Mouse (Mus musculus) MEL (cell line): ENCODE results near the gene Zranb3. TPM values are rescaled to one million over a fixed set of nuclear protein-coding genes. Genes with fewer than 3 reads are reported as not detected.
A peak's percentile ranks its signal among the peaks of the same experiment; 100 is the strongest.

ENCODE experiments used
- DNase-seq: peaks from one replicate; pipeline ENCODE4 v3.0.0; 2011; ENCODE audit warnings: low read depth, low spot score
- H3K27ac ChIP-seq: 2 replicates; pipeline ENCODE4 v1.5.1; 2012; ENCODE audit warnings: low read depth, mild to moderate bottlenecking, control low read depth, low read length, moderate library complexity; ENCODE audit not compliant: control insufficient read depth
- H3K27me3 ChIP-seq, 2 experiments: fragments of 150-350 bp in 1 of 2; sonication (generic) in 1 of 2; 2 replicates each; pipeline ENCODE4 v1.6.1; 2012; ENCODE audit warnings: low read length in 2 of 2, mild to moderate bottlenecking in 2 of 2, improper control_type of control experiment in 1 of 2, moderate library complexity in 1 of 2; ENCODE audit not compliant: insufficient read depth in 2 of 2, control insufficient read depth in 1 of 2
- H3K36me3 ChIP-seq, 2 experiments: 2 replicates each; pipeline ENCODE4 v1.6.1; 2012 to 2014; ENCODE audit warnings: low read length in 2 of 2, improper control_type of control experiment in 1 of 2, inconsistent platforms in 1 of 2, mild to moderate bottlenecking in 1 of 2; ENCODE audit not compliant: insufficient read depth in 2 of 2, control insufficient read depth in 1 of 2
- H3K4me1 ChIP-seq, 2 experiments: fragments of 150-350 bp in 1 of 2; sonication (generic) in 1 of 2; 2 replicates each; pipeline ENCODE4 v1.6.1; 2012; ENCODE audit warnings: low read length in 2 of 2, improper control_type of control experiment in 1 of 2, mild to moderate bottlenecking in 1 of 2; ENCODE audit not compliant: insufficient read depth in 2 of 2, control insufficient read depth in 1 of 2
- H3K4me3 ChIP-seq, 2 experiments: fragments of 150-350 bp in 1 of 2; sonication (generic) in 1 of 2; 2 replicates each; pipeline ENCODE4 v1.5.1; 2012; ENCODE audit warnings: low read depth in 2 of 2, low read length in 2 of 2, mild to moderate bottlenecking in 2 of 2, moderate library complexity in 2 of 2, control low read depth in 1 of 2, improper control_type of control experiment in 1 of 2; ENCODE audit not compliant: control insufficient read depth in 1 of 2, insufficient read depth in 1 of 2
- H3K79me2 ChIP-seq: 2 replicates; pipeline ENCODE4 v1.6.1; 2012; ENCODE audit warnings: mild to moderate bottlenecking, low read length, moderate library complexity; ENCODE audit not compliant: control insufficient read depth, poor library complexity, insufficient read depth
- H3K9ac ChIP-seq: 2 replicates; pipeline ENCODE4 v1.6.1; 2012; ENCODE audit warnings: low read depth, mild to moderate bottlenecking, control low read depth, low read length, moderate library complexity; ENCODE audit not compliant: control insufficient read depth, poor library complexity, severe bottlenecking
- H3K9me3 ChIP-seq: fragments of 150-350 bp; sonication (generic); replicated peaks from 2 replicates; pipeline ENCODE4 v1.6.1; 2012; ENCODE audit warnings: mild to moderate bottlenecking, low read length, improper control_type of control experiment, moderate library complexity; ENCODE audit not compliant: insufficient read depth
- BHLHE40 ChIP-seq: IDR thresholded peaks from 2 replicates; pipeline ENCODE4 v1.6.1; 2012; ENCODE audit warnings: low read depth, mild to moderate bottlenecking, inconsistent platforms, low read length, improper control_type of control experiment, borderline replicate concordance
- CTCF ChIP-seq, 3 experiments: IDR thresholded peaks in 2 of 3; conservative IDR thresholded peaks in 1 of 3; 2 replicates each; pipeline ENCODE4 v1.5.1; 2011 to 2012; ENCODE audit warnings: low read length in 3 of 3, low read depth in 2 of 3, mild to moderate bottlenecking in 2 of 3, improper control_type of control experiment in 1 of 3, inconsistent platforms in 1 of 3, mixed read lengths in 1 of 3, moderate library complexity in 1 of 3; ENCODE audit not compliant: control insufficient read depth in 1 of 3, insufficient read depth in 1 of 3, poor library complexity in 1 of 3, severe bottlenecking in 1 of 3
- E2F4 ChIP-seq: IDR thresholded peaks from 2 replicates; pipeline ENCODE4 v1.6.1; 2011; ENCODE audit warnings: low read depth, low read length, improper control_type of control experiment, borderline replicate concordance
- ELF1 ChIP-seq: IDR thresholded peaks from 2 replicates; pipeline ENCODE4 v1.6.1; 2014; ENCODE audit warnings: low read depth, mild to moderate bottlenecking, inconsistent platforms, low read length, improper control_type of control experiment, moderate library complexity
- EP300 ChIP-seq, 2 experiments: IDR thresholded peaks; 2 replicates each; pipeline ENCODE4 v1.6.1; 2011; ENCODE audit warnings: improper control_type of control experiment in 2 of 2, low read length in 2 of 2, low read depth in 1 of 2, mild to moderate bottlenecking in 1 of 2
- ETS1 ChIP-seq: IDR thresholded peaks from 2 replicates; pipeline ENCODE4 v1.6.1; 2012; ENCODE audit warnings: low read depth, mild to moderate bottlenecking, inconsistent platforms, low read length, improper control_type of control experiment, moderate library complexity
- GABPA ChIP-seq: IDR thresholded peaks from 2 replicates; pipeline ENCODE4 v1.6.1; 2012; ENCODE audit warnings: low read depth, mild to moderate bottlenecking, inconsistent platforms, low read length, improper control_type of control experiment, moderate library complexity
- GATA1 ChIP-seq: IDR thresholded peaks from 2 replicates; pipeline ENCODE4 v1.6.1; 2011; ENCODE audit warnings: low read depth, low read length, improper control_type of control experiment
- HCFC1 ChIP-seq: IDR thresholded peaks from 2 replicates; pipeline ENCODE4 v1.6.1; 2012; ENCODE audit warnings: low read depth, mild to moderate bottlenecking, inconsistent platforms, low read length, improper control_type of control experiment, moderate library complexity
- JUND ChIP-seq: IDR thresholded peaks from 2 replicates; pipeline ENCODE4 v1.6.1; 2011; ENCODE audit warnings: low read depth, mild to moderate bottlenecking, improper control_type of control experiment, low read length
- KAT2A ChIP-seq: conservative IDR thresholded peaks from 2 replicates; pipeline ENCODE4 v1.6.1; 2012; ENCODE audit warnings: low read depth, low read length, improper control_type of control experiment, inconsistent platforms
- MAFK ChIP-seq: IDR thresholded peaks from 2 replicates; pipeline ENCODE4 v1.6.1; 2011; ENCODE audit warnings: low read depth, mild to moderate bottlenecking, low read length, improper control_type of control experiment, borderline replicate concordance
- MAX ChIP-seq: IDR thresholded peaks from 2 replicates; pipeline ENCODE4 v1.6.1; 2011; ENCODE audit warnings: low read length, improper control_type of control experiment
- MAZ ChIP-seq: IDR thresholded peaks from 2 replicates; pipeline ENCODE4 v1.6.1; 2012; ENCODE audit warnings: low read depth, mild to moderate bottlenecking, inconsistent platforms, low read length, improper control_type of control experiment
- MEF2A ChIP-seq: IDR thresholded peaks from 2 replicates; pipeline ENCODE4 v1.6.1; 2014; ENCODE audit warnings: low read depth, mild to moderate bottlenecking, inconsistent platforms, low read length, improper control_type of control experiment; ENCODE audit not compliant: poor library complexity, insufficient replicate concordance, severe bottlenecking; ENCODE audit errors: extremely low read depth
- MYB ChIP-seq: IDR thresholded peaks from 2 replicates; pipeline ENCODE4 v1.6.1; 2011; ENCODE audit warnings: mild to moderate bottlenecking, low read depth, low read length, improper control_type of control experiment
- POLR2A ChIP-seq, 2 experiments: IDR thresholded peaks; 2 replicates each; pipeline ENCODE4 v1.6.1; 2011 to 2012; ENCODE audit warnings: low read length in 2 of 2, mild to moderate bottlenecking in 2 of 2, control low read depth in 1 of 2, improper control_type of control experiment in 1 of 2, low read depth in 1 of 2, moderate library complexity in 1 of 2; ENCODE audit not compliant: control insufficient read depth in 1 of 2, insufficient read depth in 1 of 2, poor library complexity in 1 of 2
- POLR2AphosphoS2 ChIP-seq: IDR thresholded peaks from 2 replicates; pipeline ENCODE4 v1.6.1; 2011; ENCODE audit warnings: low read length, improper control_type of control experiment
- RCOR1 ChIP-seq: IDR thresholded peaks from 2 replicates; pipeline ENCODE4 v1.6.1; 2012; ENCODE audit warnings: low read depth, mild to moderate bottlenecking, inconsistent platforms, low read length, improper control_type of control experiment
- SMC3 ChIP-seq: IDR thresholded peaks from 2 replicates; pipeline ENCODE4 v1.6.1; 2011; ENCODE audit warnings: low read depth, low read length, improper control_type of control experiment
- TAL1 ChIP-seq: IDR thresholded peaks from 2 replicates; pipeline ENCODE4 v1.6.1; 2012; ENCODE audit warnings: mild to moderate bottlenecking, inconsistent platforms, low read length, moderate library complexity, mixed read lengths
- TBP ChIP-seq: IDR thresholded peaks from 2 replicates; pipeline ENCODE4 v1.8.0; 2011; ENCODE audit warnings: low read depth, low read length, improper control_type of control experiment
- TCF12 ChIP-seq: IDR thresholded peaks from 2 replicates; pipeline ENCODE4 v1.6.1; 2014; ENCODE audit warnings: low read depth, mild to moderate bottlenecking, inconsistent platforms, low read length, improper control_type of control experiment, moderate library complexity
- USF1 ChIP-seq: IDR thresholded peaks from 2 replicates; pipeline ENCODE4 v1.6.1; 2014; ENCODE audit warnings: low read depth, mild to moderate bottlenecking, inconsistent platforms, low read length, improper control_type of control experiment, moderate library complexity
- ZC3H11A ChIP-seq: IDR thresholded peaks from 2 replicates; pipeline ENCODE4 v1.6.1; 2012; ENCODE audit warnings: low read depth, mild to moderate bottlenecking, inconsistent platforms, low read length, improper control_type of control experiment
- ZKSCAN1 ChIP-seq: IDR thresholded peaks from 2 replicates; pipeline ENCODE4 v1.6.1; 2012; ENCODE audit warnings: low read depth, mild to moderate bottlenecking, inconsistent platforms, low read length, improper control_type of control experiment, moderate library complexity
- ZNF384 ChIP-seq: IDR thresholded peaks from 2 replicates; pipeline ENCODE4 v1.6.1; 2012; ENCODE audit warnings: low read depth, mild to moderate bottlenecking, inconsistent platforms, low read length, improper control_type of control experiment
- polyA plus RNA-seq, 2 experiments: library from polyadenylated mRNA; stranded (reverse) in 1 of 2; unstranded in 1 of 2; fragments of >175 nt in 1 of 2; fragments of >200 nt in 1 of 2; gene quantifications; 2 replicates each; pipeline versions ENCODE4 v1.2.1 to v1.2.4; 2012; ENCODE audit warnings: low replicate concordance in 2 of 2, low read depth in 1 of 2; ENCODE audit not compliant: insufficient read length in 2 of 2, insufficient read depth in 1 of 2, missing spikeins in 1 of 2
- total RNA-seq: library from RNA; depleted of rRNA; stranded (reverse); fragments of 300-350 nt; gene quantifications from 2 replicates; pipeline ENCODE4 v1.2.3, GENCODE M21; 2012

Gene Zranb3
- total and polyA plus RNA-seq, 3 experiments: 3.9 to 4.1 TPM; not detected in 1

DNA sequence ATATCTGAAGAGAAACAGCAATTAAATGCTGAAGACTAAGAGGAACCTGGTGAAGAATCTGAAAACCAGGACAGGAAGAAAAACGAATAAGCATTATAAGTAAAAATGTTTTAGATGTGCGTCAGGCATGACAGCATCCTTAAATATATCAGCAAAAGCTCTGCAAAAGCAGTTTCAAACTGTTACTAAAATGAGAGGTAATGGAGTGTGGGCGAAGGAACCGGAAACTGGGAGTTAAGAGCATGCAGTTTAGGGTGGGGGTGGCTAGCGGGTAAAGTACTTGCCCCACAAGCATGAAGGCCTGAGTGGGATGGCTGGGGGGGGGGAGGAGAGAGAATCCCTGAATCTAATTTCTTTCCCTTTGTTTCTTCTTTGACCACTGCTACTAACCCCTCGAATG is 29.8 kb downstream of the Zranb3 start:
- Histone ChIP-seq H3K4me1 (peaks cover 13 to 16% of the 10 kb centered on the region in 2 experiments), H3K4me3 (no peak overlapping the region), H3K79me2 (no peaks in the 10 kb centered on the region), H3K9ac (no peak overlapping the region), H3K27me3 (no peaks in the 10 kb centered on the region), H3K36me3 (peaks cover 0 to 21% of the 10 kb centered on the region in 2 experiments; a peak in 2 of 4 replicates), H3K27ac (no peak overlapping the region), H3K9me3 (no peaks in the 10 kb centered on the region)
- no peak for DNase-seq
- no peak for TF ChIP-seq CTCF (IDR thresholded peaks at IDR 0.05 in 2 of 3, conservative IDR thresholded peaks at IDR 0.05 in 1 of 3; ENCODE audit: control insufficient read depth in 1 of 3, insufficient read depth in 1 of 3, low read depth in 2 of 3, low read length in 3 of 3, poor library complexity in 1 of 3, severe bottlenecking in 1 of 3)
- TF ChIP-seq HCFC1: no peak
- no peak for TF ChIP-seq BHLHE40
- no peak for TF ChIP-seq KAT2A
- TF ChIP-seq SMC3: no peak
- TF ChIP-seq TCF12: no peak
- no peak for TF ChIP-seq ZNF384
- TF ChIP-seq USF1: no peak
- no peak for TF ChIP-seq E2F4
- no peak for TF ChIP-seq GABPA
- TF ChIP-seq MAFK: no peak
- TF ChIP-seq TBP: no peak
- no peak for TF ChIP-seq ETS1
- no peak for TF ChIP-seq POLR2A (IDR thresholded peaks at IDR 0.05; ENCODE audit: control insufficient read depth in 1 of 2, insufficient read depth in 1 of 2, low read depth in 1 of 2, low read length in 2 of 2, poor library complexity in 1 of 2)
- TF ChIP-seq MYB: no peak

DNA sequence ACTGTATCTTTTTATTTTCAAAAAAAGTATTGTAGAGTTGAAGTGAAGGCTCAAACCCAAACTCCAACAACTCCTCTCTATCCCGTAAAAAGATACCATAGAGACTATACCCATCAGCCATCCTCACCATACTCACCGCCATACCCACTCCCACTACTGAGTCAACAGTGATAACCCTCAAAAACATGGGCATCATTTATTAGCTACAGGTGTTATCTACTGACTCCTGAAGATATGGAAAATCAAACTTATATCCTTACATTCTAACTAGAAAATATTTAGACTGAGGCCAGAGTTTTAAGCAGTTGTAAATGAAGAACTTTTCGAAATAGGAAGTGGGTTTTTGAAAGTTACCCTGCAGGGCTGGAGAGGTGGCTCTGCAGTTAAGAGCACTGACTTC is 32.8 kb downstream of the Zranb3 start:
- H3K4me1 ChIP-seq: peaks cover 15 to 16% of the 10 kb centered on the region in 2 experiments
- H3K36me3 ChIP-seq: peaks cover 0 to 22% of the 10 kb centered on the region in 2 experiments; a peak in 2 of 4 replicates
- no peak overlapping the region for H3K4me3 ChIP-seq
- H3K9ac ChIP-seq: no peak overlapping the region
- H3K9me3 ChIP-seq: no peaks in the 10 kb centered on the region
- H3K27me3 ChIP-seq: no peaks in the 10 kb centered on the region
- peak; percentile 55 for DNase-seq
- H3K79me2 ChIP-seq: no peaks in the 10 kb centered on the region
- TF ChIP-seq ETS1: peak; percentile 47; the same call in 1 of the 2 replicates
- TF ChIP-seq POLR2AphosphoS2: no peak
- 0 out of 2 replicates have a peak, but pooled peaks have one; percentile 42 for TF ChIP-seq RCOR1
- TF ChIP-seq ZKSCAN1: no peak
- TF ChIP-seq ELF1: no peak
- peak; percentile 40; the same call in 1 of the 2 replicates for TF ChIP-seq GATA1
- no peak for TF ChIP-seq MEF2A
- TF ChIP-seq MAX: no peak
- TF ChIP-seq ZC3H11A: no peak
- TF ChIP-seq ZNF384: peak; percentile 54; the same call in 1 of the 2 replicates
- TF ChIP-seq KAT2A: no peak
- peak; percentile 65 for TF ChIP-seq TCF12
- TF ChIP-seq MAZ: no peak
- TF ChIP-seq TAL1: peak; percentile 58
- peak in 1 of 2 experiments; percentile 62; a peak in 3 of 4 replicates for TF ChIP-seq EP300 (IDR thresholded peaks at IDR 0.05; ENCODE audit: low read depth in 1 of 2, low read length in 2 of 2)
- TF ChIP-seq E2F4: no peak
- no peak for TF ChIP-seq JUND
- H3K27ac ChIP-seq: peak overlapping the region; percentile 92
